Mouse (Mus musculus) brain, embryonic 14.5 days (tissue): ENCODE results near the gene A930009A15Rik.

Source experiments
- CTCF ChIP-seq: fragments of 200-500 bp; IDR thresholded peaks from 2 replicates; pipeline ENCODE4 v1.5.1; 2012; ENCODE audit warnings: inconsistent platforms, mild to moderate bottlenecking, moderate library complexity, borderline replicate concordance; ENCODE audit not compliant: insufficient read depth, insufficient read length; ENCODE audit errors: extremely low read depth
- POLR2A ChIP-seq: fragments of 200-500 bp; IDR thresholded peaks from 2 replicates; pipeline ENCODE4 v1.6.1; 2012; ENCODE audit warnings: mild to moderate bottlenecking, inconsistent platforms, borderline replicate concordance; ENCODE audit not compliant: poor library complexity, insufficient read depth, insufficient read length, severe bottlenecking; ENCODE audit errors: extremely low read depth

GRCm38 (mm10) chr10:115553352-115554113 is 16.3 kb upstream of the A930009A15Rik start:
- TF ChIP-seq CTCF = no peak
- TF ChIP-seq POLR2A = no peak
